Mouse (Mus musculus) urinary bladder, postnatal 4 days (tissue): ENCODE data around the gene Efcab9.

Source experiments
- DNase-seq, 2 experiments: peaks; one replicate each; pipeline ENCODE4 v3.0.0; 2021 to 2022; ENCODE audit warnings: low spot score in 2 of 2

Gene Efcab9

DNA sequence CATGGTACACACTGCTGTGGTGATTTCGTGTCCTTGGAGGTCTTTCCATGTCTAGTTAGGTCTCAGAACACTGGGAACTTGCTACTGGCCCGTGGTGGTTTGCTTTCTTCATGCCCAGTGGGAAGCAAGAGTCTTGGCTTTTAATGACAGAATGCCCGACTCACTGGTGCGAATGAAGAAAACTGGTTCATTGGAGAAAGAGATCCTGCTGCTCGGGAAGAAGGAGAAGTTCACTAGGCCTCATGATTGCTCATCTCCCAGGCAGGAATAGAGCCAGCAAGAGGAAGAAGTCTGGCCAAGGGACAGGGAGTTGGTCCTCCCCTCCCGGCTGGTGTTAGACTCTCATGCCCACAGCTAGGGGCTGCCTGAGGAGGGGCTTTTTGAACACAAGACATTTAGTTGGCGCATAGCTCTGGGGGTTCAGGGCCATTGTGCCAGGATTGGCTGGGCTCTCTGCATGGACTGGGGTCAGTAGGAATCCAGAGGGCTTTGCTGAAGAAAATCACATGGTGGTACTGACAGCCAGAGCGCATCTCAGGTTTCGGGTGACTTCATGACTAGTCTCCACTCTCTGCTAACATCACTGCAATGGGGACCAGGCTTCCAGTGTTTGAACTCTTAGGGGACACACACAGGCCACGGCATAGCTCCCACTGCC lies 24.6 kb upstream of the Efcab9 start:
- DNase-seq = no peak

DNA sequence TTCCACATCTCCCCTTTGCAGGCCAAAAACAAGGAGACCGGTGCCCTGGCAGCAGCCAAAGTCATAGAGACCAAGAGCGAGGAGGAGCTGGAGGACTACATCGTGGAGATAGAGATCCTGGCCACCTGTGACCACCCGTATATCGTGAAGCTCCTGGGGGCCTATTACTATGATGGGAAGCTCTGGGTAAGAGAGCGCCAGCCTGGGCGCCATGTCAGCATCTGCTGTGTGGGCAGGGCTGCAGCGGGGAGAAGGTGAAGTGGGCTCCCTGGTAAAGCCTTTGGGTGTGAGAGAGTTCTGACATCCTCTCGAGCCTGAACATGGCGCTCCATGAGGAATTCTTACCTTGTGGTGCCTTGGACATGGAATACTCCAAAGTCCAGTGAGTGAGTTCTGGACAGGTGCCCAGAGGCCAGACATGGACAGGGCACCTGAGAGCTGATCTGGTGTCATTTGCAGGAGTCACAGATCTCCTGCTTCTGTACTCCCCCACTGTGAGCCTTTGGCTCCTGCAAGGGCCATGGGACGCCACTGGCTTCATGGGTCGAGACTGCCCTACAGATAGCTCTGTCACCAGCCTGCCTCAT lies 23.3 kb upstream of the Efcab9 start:
- DNase-seq = no peak

DNA sequence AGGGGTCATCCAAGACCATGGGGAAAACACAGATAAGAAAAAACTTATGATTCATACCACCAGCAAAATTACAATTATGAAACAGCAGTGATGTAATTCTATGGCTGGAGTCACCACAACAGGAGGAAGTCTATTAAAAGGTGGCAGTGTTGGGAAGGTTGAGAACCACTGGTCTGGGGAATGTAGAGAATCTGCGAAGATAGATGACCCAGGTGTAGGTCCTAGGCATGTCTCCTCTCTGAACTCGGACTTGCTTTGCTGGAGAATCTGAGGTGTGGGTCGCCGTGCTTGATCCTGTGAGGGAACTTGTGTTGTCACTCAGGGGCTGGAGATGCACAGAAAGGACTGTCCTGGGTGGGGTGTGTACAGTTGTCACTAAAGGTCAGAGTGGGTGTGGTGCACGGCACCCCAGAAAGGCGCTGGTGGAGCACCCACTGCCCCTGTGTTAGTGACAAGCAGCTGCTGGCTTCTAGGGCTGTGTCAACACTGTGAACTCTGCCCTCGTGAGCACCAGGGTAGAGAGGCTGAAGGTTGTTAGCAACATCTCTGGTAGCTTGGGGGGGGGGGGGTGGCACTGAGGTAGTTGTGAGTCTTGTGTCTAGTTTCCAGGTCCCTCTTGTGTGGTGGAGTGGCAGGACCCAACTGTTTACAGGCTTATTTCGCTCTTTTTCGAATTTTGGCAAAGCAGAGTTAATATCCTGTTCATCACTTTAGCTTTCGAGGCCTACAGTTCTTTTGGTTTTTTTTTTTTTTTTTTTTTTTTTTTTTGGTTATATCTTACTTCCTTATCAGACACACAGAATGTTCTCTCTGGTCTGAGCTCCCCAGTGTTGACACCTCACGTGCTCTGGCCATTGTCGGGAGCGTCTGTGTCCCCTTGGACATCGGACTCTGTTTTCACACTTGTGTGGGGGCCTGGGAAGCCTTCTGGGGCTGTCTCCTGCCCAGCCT lies 22.5 kb upstream of the Efcab9 start:
- DNase-seq = no peak

DNA sequence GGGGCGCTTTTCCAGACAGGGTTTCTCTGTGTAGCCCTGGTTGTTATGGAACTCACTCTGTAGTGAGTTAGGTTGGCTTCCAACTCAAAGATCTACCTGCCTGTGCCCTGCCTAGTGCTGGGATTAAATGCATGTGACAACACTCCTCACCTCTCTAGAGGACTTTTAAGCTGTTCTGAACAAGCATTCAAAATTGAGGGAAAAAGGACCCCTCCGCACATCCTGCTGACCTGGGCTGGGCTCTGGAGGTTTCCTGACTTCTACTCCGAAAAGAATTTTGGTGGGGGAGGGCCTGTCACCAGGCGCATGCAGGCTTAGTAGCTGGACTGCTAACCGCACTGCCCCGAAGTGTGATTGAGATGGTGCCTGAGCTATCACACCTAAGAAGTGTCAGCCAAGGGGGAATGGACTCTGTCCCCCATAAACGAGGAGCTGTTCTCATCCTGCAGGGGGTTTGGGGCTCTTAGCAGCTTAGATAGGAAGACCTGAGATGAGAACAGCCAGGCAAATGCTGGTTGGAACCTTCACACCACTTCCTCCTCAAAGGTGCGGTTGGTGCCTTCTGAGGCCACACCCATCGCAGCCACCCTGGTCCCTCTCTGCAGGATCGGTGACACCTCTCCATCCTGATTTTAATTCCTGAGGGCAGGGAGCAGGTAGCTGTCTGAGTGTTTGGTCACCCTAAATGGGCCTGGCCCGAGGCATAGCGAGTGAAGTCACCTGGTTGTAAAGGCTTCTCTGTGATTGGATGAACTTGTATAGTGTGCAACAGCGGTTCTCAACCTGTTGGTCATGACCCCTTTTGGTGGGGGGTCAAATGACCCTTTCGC lies 21.6 kb upstream of the Efcab9 start:
- no peak for DNase-seq

DNA sequence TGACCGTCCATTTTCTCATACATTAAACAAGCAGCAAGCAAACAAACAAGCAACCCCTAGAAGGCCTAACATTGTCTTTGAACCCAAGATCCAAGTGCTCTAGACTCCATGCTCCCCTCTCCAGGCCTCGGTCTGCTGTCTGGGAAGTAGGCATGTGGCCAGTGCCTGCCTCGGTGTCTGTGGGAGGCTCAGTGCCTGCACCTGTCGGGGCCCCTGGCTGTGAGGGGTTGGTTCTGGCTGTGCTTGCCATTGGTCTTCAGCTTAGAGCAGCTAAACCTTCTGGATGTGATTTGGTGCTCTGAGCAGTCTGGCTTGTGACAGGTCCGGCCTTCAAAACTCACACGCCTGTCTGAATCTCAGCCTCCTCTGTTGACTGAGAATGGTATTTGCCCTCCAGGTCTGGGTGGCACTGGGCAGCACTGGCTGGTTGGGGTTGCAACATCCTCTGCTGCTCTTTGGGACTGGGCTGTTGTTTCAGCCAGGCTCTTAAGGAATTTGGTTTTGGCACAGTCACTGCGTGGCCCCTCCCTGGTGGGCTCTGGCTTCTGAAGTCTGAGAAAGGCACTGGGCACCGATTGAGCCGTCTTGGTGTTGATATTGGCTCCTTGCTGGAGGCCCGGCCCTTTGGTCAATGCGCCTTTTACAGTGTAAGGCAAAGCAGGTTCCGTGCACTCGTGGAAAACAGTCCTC lies 20.7 kb upstream of the Efcab9 start:
- DNase-seq = no peak

DNA sequence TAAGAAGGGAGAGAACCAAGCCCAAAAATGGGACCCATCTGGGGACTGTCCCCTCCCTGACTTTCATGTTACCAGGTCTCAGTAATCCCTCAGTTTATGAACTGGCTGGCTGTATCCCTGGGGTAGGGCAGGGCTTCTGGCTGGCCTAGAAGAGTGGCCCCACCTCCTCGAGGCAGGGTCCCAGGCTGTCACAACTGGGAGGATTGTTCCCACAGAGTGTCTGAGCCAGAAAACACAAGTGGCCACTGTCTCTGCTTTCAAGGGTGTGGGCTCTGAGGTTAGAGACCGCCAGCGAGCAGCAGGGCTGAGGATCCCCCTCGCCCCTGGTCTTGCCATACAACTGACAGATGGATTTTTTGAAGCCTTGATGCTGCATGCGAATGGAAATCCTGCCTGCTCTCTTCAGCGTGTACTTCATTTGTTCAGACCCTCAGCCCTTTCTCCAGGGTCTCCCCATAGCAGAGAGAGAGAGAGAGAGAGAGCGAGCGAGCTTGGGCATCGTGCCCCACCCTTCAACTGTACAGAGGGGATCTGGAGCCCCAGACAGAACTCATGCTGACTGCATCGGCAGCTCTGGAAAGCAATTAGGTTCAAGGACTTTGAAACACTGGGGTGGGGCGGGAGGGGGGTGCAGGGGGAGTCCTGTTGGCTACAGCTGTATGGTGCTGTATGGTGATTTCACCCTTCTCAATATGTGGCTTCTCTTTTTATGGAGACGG lies 19.9 kb upstream of the Efcab9 start:
- DNase-seq = no peak

DNA sequence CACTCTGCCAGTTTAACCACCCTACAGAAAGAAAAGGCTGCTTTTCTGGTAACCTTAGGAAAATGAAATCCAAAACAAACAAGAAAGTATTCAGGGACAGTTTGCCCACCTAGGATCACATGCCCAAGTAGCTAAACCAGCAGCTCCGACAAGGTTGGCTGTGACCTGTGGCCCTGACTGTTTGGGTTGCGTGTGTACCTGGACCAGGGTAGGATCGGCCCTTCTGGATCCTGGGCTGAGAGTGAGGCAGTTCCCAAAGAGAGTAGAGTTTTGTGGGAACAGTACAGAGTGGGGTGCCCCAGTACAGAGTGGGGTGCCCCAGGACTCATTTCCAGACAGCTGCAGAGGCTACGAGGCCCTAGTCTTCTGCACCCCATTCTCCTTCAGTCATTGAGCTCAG lies 19.2 kb upstream of the Efcab9 start:
- no peak for DNase-seq

DNA sequence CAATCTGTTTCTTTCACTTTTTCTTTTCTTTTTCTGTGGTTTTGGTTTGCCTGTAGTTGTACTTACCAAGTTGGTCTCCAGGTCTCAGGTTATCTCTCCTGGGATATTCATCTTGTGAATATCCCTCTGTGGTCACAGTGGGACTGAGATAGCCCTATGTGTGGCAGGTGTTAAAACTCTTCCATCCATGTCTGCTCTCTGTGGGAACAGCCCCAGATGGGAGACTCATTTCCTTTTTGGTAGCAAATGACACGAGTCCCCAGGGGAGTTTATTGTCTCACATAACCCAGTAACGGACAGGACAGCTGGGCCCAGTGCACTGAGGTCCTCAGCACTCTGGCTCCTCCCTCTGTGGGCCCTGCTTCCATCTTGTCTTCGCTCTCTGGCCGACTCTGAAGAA lies 18.2 kb upstream of the Efcab9 start:
- DNase-seq = no peak

DNA sequence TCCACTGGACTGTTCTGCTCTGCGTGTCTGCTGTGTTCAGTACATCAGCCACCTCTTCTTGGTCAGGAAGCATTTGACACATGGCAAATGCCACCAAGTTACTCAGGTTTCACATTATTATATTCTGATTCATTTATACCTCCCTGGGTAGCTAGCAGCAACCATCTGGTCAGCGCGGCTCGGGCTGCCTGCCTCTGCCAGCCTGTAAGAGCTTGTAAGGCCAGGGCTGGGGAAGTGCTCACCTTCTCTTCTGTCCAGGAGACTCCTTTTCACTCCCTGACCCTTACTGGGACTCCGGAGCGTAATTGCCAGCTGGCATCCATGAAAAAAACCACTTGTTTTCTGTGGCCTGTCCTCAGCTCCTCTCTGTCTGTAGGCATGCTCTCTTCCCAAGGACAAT lies 17.4 kb upstream of the Efcab9 start:
- DNase-seq = no peak

DNA sequence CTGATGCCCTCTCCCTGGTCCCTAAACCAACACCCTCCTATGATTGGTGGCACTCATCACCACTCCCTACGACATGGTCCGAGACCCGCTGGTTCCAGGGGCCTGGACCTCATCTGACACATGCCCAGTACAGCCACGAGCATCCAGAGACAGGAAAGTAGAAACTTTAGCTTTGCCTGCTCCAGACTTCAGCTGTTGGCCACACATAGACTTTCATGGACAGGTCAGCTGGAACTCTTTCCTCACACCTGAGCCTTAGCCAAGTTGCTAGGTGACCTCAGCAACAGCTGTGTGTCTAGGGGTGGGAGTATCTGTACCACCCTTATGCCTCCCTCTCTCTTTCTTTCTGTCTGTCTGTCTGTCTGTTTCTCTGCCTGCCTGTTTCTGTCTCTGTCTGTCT lies 16.4 kb upstream of the Efcab9 start:
- no peak for DNase-seq

DNA sequence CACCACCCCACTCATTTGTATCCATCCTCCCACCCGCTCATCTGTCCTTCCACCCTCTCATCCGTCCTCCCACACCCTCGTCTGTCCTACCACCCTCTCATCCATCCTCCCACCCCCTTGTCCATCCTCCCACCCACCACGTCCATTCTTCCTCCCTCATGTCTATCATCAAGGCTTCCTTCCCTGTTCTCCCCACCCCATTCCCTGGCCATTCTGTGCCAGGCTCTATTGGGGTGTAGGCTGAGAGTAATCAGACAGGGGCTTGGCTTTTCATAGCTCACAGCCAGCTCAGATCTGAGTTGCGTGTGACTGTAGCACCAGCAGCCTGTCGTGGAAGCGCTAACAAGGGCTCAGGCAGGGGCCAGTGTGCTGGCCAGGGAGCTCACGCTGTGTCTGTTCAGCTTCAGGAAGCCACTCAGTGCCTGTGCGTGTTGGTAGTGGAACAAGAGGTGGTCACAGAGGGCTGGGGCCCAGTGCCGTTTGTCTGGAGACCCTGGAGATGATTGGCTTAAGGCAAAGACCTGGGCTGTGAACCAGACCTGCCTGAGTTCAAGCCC lies 15.6 kb upstream of the Efcab9 start:
- DNase-seq = no peak

DNA sequence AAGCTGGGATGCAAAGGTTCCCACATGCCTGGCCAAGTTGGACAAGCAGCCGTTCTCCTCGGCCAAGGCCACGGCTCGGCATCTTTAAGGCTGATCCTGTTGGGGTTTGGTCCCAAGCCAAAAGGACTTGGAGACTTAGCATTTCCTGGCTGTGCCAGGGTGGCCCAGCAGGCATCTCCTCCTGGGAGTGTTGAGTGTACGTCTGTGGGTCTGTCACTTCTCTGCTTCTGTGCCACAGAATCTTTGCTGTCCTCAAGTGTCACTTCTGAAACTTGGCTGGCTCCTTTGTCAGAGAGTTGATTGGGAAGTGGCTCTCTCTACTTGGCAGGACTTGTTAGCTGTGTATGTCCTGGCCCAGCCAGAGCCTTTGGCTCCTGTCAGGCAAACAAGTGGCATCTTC lies 14.6 kb upstream of the Efcab9 start:
- DNase-seq = no peak

DNA sequence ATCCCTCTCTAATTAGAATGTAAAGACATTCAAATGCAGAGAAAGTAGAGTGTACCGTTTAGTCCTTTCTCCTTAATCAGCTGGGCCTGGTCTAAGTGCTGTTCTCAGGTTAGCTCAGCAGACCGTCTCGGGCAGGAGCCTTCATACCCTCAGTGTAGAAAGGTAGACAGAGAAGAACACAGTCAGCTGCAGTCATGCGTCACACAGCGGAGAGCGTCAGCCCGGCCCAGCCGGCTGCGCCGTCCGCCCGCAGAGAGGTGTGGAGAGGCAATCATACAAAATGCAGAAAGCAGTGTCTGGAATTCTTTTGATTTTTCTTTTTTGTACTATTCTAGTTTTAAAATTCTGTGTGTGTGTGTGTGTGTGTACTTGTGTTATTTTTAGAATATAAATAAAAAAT lies 13.7 kb upstream of the Efcab9 start:
- DNase-seq = no peak

DNA sequence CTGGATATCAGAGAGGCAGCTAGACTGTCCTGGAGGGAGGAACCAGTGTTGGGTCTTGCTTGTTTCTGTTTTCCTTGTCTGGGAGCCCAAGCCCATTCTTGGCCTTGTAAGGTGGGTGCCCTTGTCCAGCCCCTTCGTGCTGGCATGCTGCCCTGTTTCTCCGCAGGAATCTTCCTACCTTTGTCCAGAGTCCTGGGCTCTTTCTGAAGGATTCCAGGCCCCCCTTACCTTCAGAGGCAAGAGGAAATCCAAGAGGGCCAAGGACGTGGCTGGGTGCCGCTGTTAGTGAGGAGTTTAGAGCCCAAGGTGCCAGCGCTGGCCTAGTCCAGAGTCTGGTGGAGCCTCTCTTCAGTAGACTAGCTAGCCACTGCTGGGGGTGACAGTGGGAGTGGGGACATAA lies 12.6 kb upstream of the Efcab9 start:
- DNase-seq = no peak

DNA sequence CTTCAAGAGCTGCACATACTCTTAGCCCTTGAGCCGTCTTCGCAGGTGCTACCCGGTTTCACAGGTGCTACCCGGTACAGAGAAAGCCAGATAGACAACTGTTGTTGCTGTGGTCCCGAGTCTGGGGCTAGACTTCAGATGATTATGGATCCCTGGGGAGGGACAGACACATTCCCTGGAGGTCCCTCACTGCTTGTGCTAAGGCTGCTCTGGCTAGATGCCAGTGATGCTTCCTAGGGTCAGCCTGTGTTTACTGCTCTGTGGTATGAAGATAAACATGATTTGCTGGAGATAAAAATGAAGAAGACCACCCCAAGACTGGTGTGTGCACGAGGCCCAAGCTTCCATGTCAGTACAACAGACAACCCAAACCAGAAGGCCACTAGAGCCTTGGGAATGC lies 12.2 kb upstream of the Efcab9 start:
- DNase-seq = no peak

DNA sequence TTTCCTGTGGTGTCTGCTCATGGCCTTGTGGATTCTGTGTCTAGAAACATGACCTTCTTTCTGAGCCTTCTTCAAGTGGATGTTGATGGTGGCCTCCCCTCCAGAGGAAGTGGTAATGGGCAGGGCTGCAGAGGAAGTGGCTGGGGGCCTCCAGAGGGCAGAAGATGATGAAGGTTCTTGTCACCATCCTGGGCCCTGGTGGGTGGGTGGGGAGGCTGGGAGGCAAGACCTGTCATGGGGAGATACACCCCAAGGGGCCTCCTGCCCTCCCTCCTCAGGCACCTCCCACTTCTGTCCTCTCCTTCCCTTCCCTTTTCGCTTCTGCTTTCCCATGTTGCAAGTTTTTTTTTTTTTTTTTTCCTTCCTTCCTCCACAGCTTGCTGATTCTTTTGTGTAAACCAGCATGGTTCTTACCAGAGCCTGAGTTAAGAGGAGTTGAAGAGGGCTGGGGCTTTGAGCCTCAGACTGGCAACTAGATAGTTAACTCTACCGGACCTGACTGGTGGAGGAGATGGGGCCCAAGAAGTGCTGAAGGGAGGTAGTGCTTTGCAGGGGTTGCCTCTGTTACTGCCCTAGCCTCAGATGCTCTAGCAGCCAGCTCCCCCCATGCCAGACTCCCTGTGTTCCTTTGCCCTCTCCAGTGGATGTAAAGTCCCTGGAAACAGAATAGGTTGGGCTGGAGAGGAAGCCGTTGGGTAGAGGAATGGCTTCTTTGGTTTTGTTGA lies 11.0 kb upstream of the Efcab9 start:
- DNase-seq = no peak

DNA sequence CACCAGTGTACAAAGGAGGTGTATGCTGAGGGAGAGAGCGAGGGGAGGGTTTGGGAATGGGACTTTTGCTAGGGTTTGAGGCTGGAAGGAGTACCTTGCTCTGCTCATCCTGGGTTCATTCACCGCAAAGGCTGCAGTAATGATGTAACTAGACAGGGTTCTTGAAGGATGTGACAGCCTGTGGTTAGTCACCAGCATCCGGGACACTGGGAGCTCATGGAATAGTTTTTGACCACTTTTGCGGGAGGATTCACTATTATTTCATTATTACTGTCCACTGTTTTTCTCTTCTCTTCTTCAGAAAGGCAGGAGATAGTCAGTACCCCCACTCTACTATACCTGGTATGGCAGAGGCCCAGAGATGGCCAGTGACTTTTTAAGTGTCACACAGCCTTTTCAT lies 10.3 kb upstream of the Efcab9 start:
- no peak for DNase-seq

DNA sequence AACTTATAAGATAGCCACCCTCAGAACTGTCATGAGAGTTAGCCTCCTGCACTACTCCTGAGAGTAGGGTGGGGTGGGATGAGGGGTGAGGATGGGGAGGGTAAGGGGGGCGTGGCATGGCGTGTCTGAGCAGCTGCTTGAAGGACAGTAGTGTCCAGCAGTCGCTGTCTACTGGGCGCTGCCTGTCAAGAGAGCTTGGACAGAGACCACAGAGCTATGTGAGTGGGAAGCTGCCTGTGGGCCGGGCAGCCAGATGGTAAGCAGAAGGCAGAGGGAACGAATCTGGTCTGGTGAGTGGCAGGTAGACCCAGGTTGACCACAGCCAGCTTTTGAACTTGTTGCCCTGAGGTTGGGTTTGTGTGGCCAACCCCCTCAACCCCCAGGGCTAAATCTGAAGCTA lies 8.6 kb upstream of the Efcab9 start:
- no peak for DNase-seq

DNA sequence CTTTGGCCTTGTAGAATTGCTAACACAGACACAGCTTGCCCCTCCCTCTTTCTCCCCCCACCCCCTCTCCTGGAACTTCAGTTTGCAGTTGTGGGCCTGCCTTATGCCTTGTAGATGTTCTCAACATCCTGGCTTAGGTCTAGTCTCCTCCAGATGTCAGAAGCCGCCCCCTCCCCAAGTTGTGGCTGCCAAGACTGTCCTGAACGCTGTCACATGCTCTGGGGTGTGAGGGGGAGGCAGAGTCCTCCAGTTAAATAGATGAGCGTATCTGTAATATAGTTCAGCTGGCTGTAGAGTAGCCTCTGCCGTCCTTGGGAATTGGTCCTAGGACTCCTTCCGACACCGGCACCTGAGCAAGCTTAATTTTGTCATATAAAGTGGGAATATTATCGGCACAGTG lies 7.8 kb upstream of the Efcab9 start:
- DNase-seq = no peak

DNA sequence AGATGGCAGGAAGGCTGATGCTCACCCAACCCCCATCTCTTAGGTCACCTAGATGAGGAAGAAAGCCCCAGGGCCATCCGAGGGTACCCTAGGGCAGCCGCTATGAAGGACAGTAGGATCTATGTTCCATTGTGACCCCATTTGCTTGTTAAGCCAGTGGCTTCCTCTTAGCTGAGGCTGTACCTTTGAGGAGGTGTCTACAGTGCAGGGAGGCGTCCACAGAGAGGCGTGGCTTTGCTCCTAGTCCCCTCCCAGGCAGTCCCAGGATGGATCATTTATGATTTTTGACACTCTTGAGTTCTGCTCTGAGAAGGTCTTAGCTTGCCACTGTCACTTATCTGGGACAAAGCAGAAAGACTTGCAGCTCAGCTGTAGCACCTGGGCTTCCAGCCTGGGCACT lies 7.0 kb upstream of the Efcab9 start:
- no peak for DNase-seq
